Mouse (Mus musculus) embryonic fibroblast, embryonic 13.5 days (primary cell): ENCODE data around the gene Kcnab2.

ENCODE experiments used
- CTCF ChIP-seq: IDR thresholded peaks from 2 replicates; pipeline ENCODE4 v1.5.1; 2011; ENCODE audit warnings: mild to moderate bottlenecking, control low read depth, low read length, moderate library complexity, borderline replicate concordance; ENCODE audit not compliant: insufficient read depth
- POLR2A ChIP-seq: IDR thresholded peaks from 2 replicates; pipeline ENCODE4 v1.6.1; 2011; ENCODE audit warnings: low read depth, mild to moderate bottlenecking, control low read depth, low read length, moderate library complexity

GRCm38 (mm10) chr4:152476427-152477023, 1.1 kb downstream of the Kcnab2 start, which contains the start of gene Nphp4:
- TF ChIP-seq CTCF (no peak), POLR2A (no peak)
